Mouse (Mus musculus) embryonic stem cell, embryonic (primary cell): ENCODE measurements at regions not wholly inside any gene's neighbourhood (a gene's known extent, or its start where the extent isn't known, plus 50 kb on each side); places are given as distances from the start of the nearest gene placed in this dataset.

Experiments
- CTCF ChIA-PET, 4 experiments: fragments of 300-600 bp in 2 of 4; fragments of 350-600 bp in 2 of 4; sonication (Branson Sonifier 250); formaldehyde crosslinking; loops; one replicate each; lab custom pipeline; 2022; ENCODE audit warnings: inconsistent platforms in 2 of 4; lab: Charles Lee
- POLR2A ChIA-PET, 4 experiments: fragments of 300-600 bp in 2 of 4; fragments of 350-600 bp in 2 of 4; sonication (Branson Sonifier 250); formaldehyde crosslinking; loops; one replicate each; lab custom pipeline; 2022; ENCODE audit warnings: antibody characterized with exemption in 4 of 4, inconsistent platforms in 1 of 4; lab: Charles Lee

- ChIA-PET POLR2A (interaction anchor here in 1 of 4 experiments (0.5 to 1.2 kb wide), 2 partner anchors 38 to 309 kb away, joined by 4 to 5 read pairs; no protein-coding TSS in a partner anchor), CTCF (no interaction called here)
Measured at GRCm38 (mm10) chr2:137408294-137408693, 291.9 kb upstream of the Jag1 start.

- ChIA-PET POLR2A (interaction anchor here in 1 of 4 experiments (0.7 kb wide), 1 partner anchor 791 kb away, joined by 4 read pairs; no protein-coding TSS in a partner anchor), CTCF (no interaction called here)
Measured at GRCm38 (mm10) chr2:137393486-137393885, 277.0 kb upstream of the Jag1 start.

GRCm38 (mm10) chr2:137379816-137380215 lies 263.4 kb upstream of the Jag1 start:
- ChIA-PET CTCF (interaction anchor here in 1 of 4 experiments (1.1 kb wide), 1 partner anchor 35 kb away, joined by 3 read pairs; no protein-coding TSS in a partner anchor), POLR2A (no interaction called here)

- CTCF ChIA-PET: no interaction called here
- POLR2A ChIA-PET: no interaction called here
Measured at GRCm38 (mm10) chr2:137375346-137375745, 258.9 kb upstream of the Jag1 start.

- CTCF ChIA-PET: no interaction called here
Measured at GRCm38 (mm10) chr2:137371062-137371461, 254.6 kb upstream of the Jag1 start.

GRCm38 (mm10) chr2:137363006-137363405 lies 246.6 kb upstream of the Jag1 start:
- POLR2A ChIA-PET: no interaction called here

More at GRCm38 (mm10) chr2:137371062-137371461, 254.6 kb upstream of the Jag1 start:
- POLR2A ChIA-PET: no interaction called here

GRCm38 (mm10) chr2:137357181-137357738 lies 240.8 kb upstream of the Jag1 start:
- POLR2A ChIA-PET: no interaction called here

More at GRCm38 (mm10) chr2:137363006-137363405, 246.6 kb upstream of the Jag1 start:
- CTCF ChIA-PET: no interaction called here

GRCm38 (mm10) chr2:137343736-137344135 lies 227.3 kb upstream of the Jag1 start:
- ChIA-PET POLR2A (no interaction called here), CTCF (no interaction called here)

More at GRCm38 (mm10) chr2:137357181-137357738, 240.8 kb upstream of the Jag1 start:
- CTCF ChIA-PET: no interaction called here

GRCm38 (mm10) chr2:137329995-137330394 lies 213.6 kb upstream of the Jag1 start:
- POLR2A ChIA-PET: no interaction called here
- CTCF ChIA-PET: no interaction called here

GRCm38 (mm10) chr2:137323445-137323844 lies 207.0 kb upstream of the Jag1 start:
- POLR2A ChIA-PET: no interaction called here
- CTCF ChIA-PET: no interaction called here

- CTCF ChIA-PET: no interaction called here
- POLR2A ChIA-PET: no interaction called here
Measured at GRCm38 (mm10) chr2:137310511-137310910, 194.1 kb upstream of the Jag1 start.

GRCm38 (mm10) chr2:137308116-137308515 lies 191.7 kb upstream of the Jag1 start:
- ChIA-PET CTCF (no interaction called here), POLR2A (no interaction called here)

- CTCF ChIA-PET: no interaction called here
- POLR2A ChIA-PET: no interaction called here
Measured at GRCm38 (mm10) chr2:137301474-137302267, 185.2 kb upstream of the Jag1 start.

- CTCF ChIA-PET: no interaction called here
Measured at GRCm38 (mm10) chr2:137289231-137289630, 172.8 kb upstream of the Jag1 start.

GRCm38 (mm10) chr2:137271575-137272180 lies 155.2 kb upstream of the Jag1 start:
- CTCF ChIA-PET: no interaction called here

More at GRCm38 (mm10) chr2:137289231-137289630, 172.8 kb upstream of the Jag1 start:
- POLR2A ChIA-PET: no interaction called here

GRCm38 (mm10) chr2:137262911-137263310 lies 146.5 kb upstream of the Jag1 start:
- ChIA-PET POLR2A (no interaction called here), CTCF (no interaction called here)

More at GRCm38 (mm10) chr2:137271575-137272180, 155.2 kb upstream of the Jag1 start:
- POLR2A ChIA-PET: no interaction called here

- ChIA-PET CTCF (no interaction called here), POLR2A (no interaction called here)
Measured at GRCm38 (mm10) chr2:137257847-137258515, 141.5 kb upstream of the Jag1 start.

- ChIA-PET CTCF (no interaction called here), POLR2A (no interaction called here)
Measured at GRCm38 (mm10) chr2:137247931-137248330, 131.5 kb upstream of the Jag1 start.

- POLR2A ChIA-PET: interaction anchor here in 1 of 4 experiments (1.0 kb wide), 1 partner anchor 30 kb away, joined by 3 read pairs; no protein-coding TSS in a partner anchor
- CTCF ChIA-PET: no interaction called here
Measured at GRCm38 (mm10) chr2:137244370-137244769, 127.9 kb upstream of the Jag1 start.
